Mouse (Mus musculus): ENCODE results near the gene Gng13. TPM values are rescaled to one million over a fixed set of nuclear protein-coding genes. Genes with fewer than 3 reads are reported as not detected.

The Gng13 gene
- polyA plus RNA-seq, 1 experiment from 2014 or later = 9.7 TPM

- no peak for ATAC-seq (ENCODE audit: insufficient number of reproducible peaks, low FRiP score, low TSS enrichment, low read depth)
- DNase-seq (ENCODE audit: low spot score) = no peak
- WGBS = 97% methylated on average over 19 of the region's 19 CpGs
- Histone ChIP-seq H3K4me1 (ENCODE audit: control insufficient read depth, insufficient read depth, low read length) (peaks cover 12% of the 10 kb centered on the region), H3K27ac (replicated peaks; ENCODE audit: low read depth, low read length) (no peak overlapping the region), H3K9ac (ENCODE audit: low read length) (no peak overlapping the region), H3K4me3 (ENCODE audit: low read depth, low read length) (no peak overlapping the region), H3K36me3 (ENCODE audit: control insufficient read depth, insufficient read depth, low read length) (peaks cover 18% of the 10 kb centered on the region), H3K9me3 (ENCODE audit: control insufficient read depth, low read length) (no peaks in the 10 kb centered on the region), H3K27me3 (ENCODE audit: control insufficient read depth, insufficient read depth, low read length) (no peaks in the 10 kb centered on the region), H3K4me2 (ENCODE audit: low read depth, severe bottlenecking) (no peak overlapping the region)
Measured at GRCm38 (mm10) chr17:25723470-25723869, 6.5 kb downstream of the Gng13 start.

GRCm38 (mm10) chr17:25723919-25724318 is 6.9 kb downstream of the Gng13 start:
- Histone ChIP-seq H3K9ac (ENCODE audit: low read length) (no peak overlapping the region), H3K4me3 (ENCODE audit: low read depth, low read length) (no peak overlapping the region), H3K9me3 (ENCODE audit: control insufficient read depth, low read length) (no peaks in the 10 kb centered on the region), H3K36me3 (ENCODE audit: control insufficient read depth, insufficient read depth, low read length) (peaks cover 18% of the 10 kb centered on the region), H3K4me2 (ENCODE audit: low read depth, severe bottlenecking) (no peak overlapping the region), H3K27me3 (ENCODE audit: control insufficient read depth, insufficient read depth, low read length) (no peaks in the 10 kb centered on the region), H3K4me1 (ENCODE audit: control insufficient read depth, insufficient read depth, low read length) (peaks cover 13% of the 10 kb centered on the region), H3K27ac (replicated peaks; ENCODE audit: low read depth, low read length) (no peak overlapping the region)
- WGBS = 85% methylated on average over 7 of the region's 7 CpGs
- ATAC-seq (ENCODE audit: insufficient number of reproducible peaks, low FRiP score, low TSS enrichment, low read depth) = no peak
- no peak for DNase-seq (ENCODE audit: low spot score)

- Histone ChIP-seq H3K9me3 (ENCODE audit: control insufficient read depth, low read length) (no peaks in the 10 kb centered on the region), H3K9ac (ENCODE audit: low read length) (no peak overlapping the region), H3K4me3 (ENCODE audit: low read depth, low read length) (no peak overlapping the region), H3K27me3 (ENCODE audit: control insufficient read depth, insufficient read depth, low read length) (no peaks in the 10 kb centered on the region), H3K4me1 (ENCODE audit: control insufficient read depth, insufficient read depth, low read length) (peaks cover 13% of the 10 kb centered on the region), H3K36me3 (ENCODE audit: control insufficient read depth, insufficient read depth, low read length) (peaks cover 13% of the 10 kb centered on the region; the same call in 1 of the 2 replicates), H3K4me2 (ENCODE audit: low read depth, severe bottlenecking) (no peak overlapping the region), H3K27ac (replicated peaks; ENCODE audit: low read depth, low read length) (no peak overlapping the region)
- DNase-seq (ENCODE audit: low spot score) = no peak
- WGBS = 83% methylated on average over 6 of the region's 6 CpGs
- no peak for ATAC-seq (ENCODE audit: insufficient number of reproducible peaks, low FRiP score, low TSS enrichment, low read depth)
Measured at GRCm38 (mm10) chr17:25725264-25725663, 8.3 kb downstream of the Gng13 start.

- Histone ChIP-seq H3K36me3 (ENCODE audit: control insufficient read depth, insufficient read depth, low read length) (peaks cover 7% of the 10 kb centered on the region; the same call in 1 of the 2 replicates), H3K27ac (replicated peaks; ENCODE audit: low read depth, low read length) (no peak within 1 kb of the TSS)
Measured at GRCm38 (mm10) chr17:25727265-25728008, 10.5 kb downstream of the Gng13 start, which contains the start of the genes Chtf18 and Rpusd1. Gene Chtf18, minus strand, starts transcription at chr17:25727419. Gene Rpusd1, plus strand, starts transcription at chr17:25727670.

GRCm38 (mm10) chr17:25728009-25728270 is 11.0 kb downstream of the Gng13 start:
- H3K9ac ChIP-seq (ENCODE audit: low read length) = peak overlapping the region; percentile 68
- ATAC-seq (ENCODE audit: insufficient number of reproducible peaks, low FRiP score, low TSS enrichment, low read depth) (no peak), DNase-seq (ENCODE audit: low spot score) (no peak)
- no peaks in the 10 kb centered on the region for H3K9me3 ChIP-seq (ENCODE audit: control insufficient read depth, low read length)
- WGBS = 26% methylated on average over 4 of the region's 4 CpGs
- peak overlapping the region; percentile 97 for H3K4me2 ChIP-seq (ENCODE audit: low read depth, severe bottlenecking)
- peaks cover 13% of the 10 kb centered on the region for H3K4me1 ChIP-seq (ENCODE audit: control insufficient read depth, insufficient read depth, low read length)
- H3K27me3 ChIP-seq (ENCODE audit: control insufficient read depth, insufficient read depth, low read length) = no peaks in the 10 kb centered on the region
- peaks cover 4% of the 10 kb centered on the region; the same call in 1 of the 2 replicates for H3K36me3 ChIP-seq (ENCODE audit: control insufficient read depth, insufficient read depth, low read length)
- no peak overlapping the region for H3K27ac ChIP-seq (replicated peaks; ENCODE audit: low read depth, low read length)
- H3K4me3 ChIP-seq (ENCODE audit: low read depth, low read length) = peak overlapping the region; percentile 67

More at GRCm38 (mm10) chr17:25727265-25728008, 10.5 kb downstream of the Gng13 start, which contains the start of the genes Chtf18 and Rpusd1:
- under 1% methylated on average over 37 of the region's 37 CpGs for WGBS
- Histone ChIP-seq H3K4me2 (ENCODE audit: low read depth, severe bottlenecking) (peak within 1 kb of the TSS; percentile 97), H3K4me1 (ENCODE audit: control insufficient read depth, insufficient read depth, low read length) (peaks cover 13% of the 10 kb centered on the region), H3K9ac (ENCODE audit: low read length) (peak within 1 kb of the TSS; percentile 79), H3K4me3 (ENCODE audit: low read depth, low read length) (peak within 1 kb of the TSS; percentile 80), H3K27me3 (ENCODE audit: control insufficient read depth, insufficient read depth, low read length) (no peaks in the 10 kb centered on the region), H3K9me3 (ENCODE audit: control insufficient read depth, low read length) (no peaks in the 10 kb centered on the region)
- peak; percentile 97 for DNase-seq (ENCODE audit: low spot score)
- ATAC-seq (ENCODE audit: insufficient number of reproducible peaks, low FRiP score, low TSS enrichment, low read depth) = peak; percentile 97

GRCm38 (mm10) chr17:25732082-25732481 is 15.1 kb downstream of the Gng13 start:
- H3K4me1 ChIP-seq (ENCODE audit: control insufficient read depth, insufficient read depth, low read length) = peaks cover 6% of the 10 kb centered on the region
- no peak overlapping the region for H3K9ac ChIP-seq (ENCODE audit: low read length)
- H3K27ac ChIP-seq (replicated peaks; ENCODE audit: low read depth, low read length) = no peak overlapping the region
- ATAC-seq (ENCODE audit: insufficient number of reproducible peaks, low FRiP score, low TSS enrichment, low read depth) = no peak
- no peaks in the 10 kb centered on the region for H3K36me3 ChIP-seq (ENCODE audit: control insufficient read depth, insufficient read depth, low read length)
- DNase-seq (ENCODE audit: low spot score) = peak; percentile 94
- no peak overlapping the region for H3K4me2 ChIP-seq (ENCODE audit: low read depth, severe bottlenecking)
- H3K4me3 ChIP-seq (ENCODE audit: low read depth, low read length) = no peak overlapping the region
- WGBS = 12% methylated on average over 2 of the region's 2 CpGs
- no peaks in the 10 kb centered on the region for H3K27me3 ChIP-seq (ENCODE audit: control insufficient read depth, insufficient read depth, low read length)
- no peaks in the 10 kb centered on the region for H3K9me3 ChIP-seq (ENCODE audit: control insufficient read depth, low read length)

- ATAC-seq (ENCODE audit: insufficient number of reproducible peaks, low FRiP score, low TSS enrichment, low read depth) (no peak), DNase-seq (ENCODE audit: low spot score) (no peak)
- no peaks in the 10 kb centered on the region for H3K9me3 ChIP-seq (ENCODE audit: control insufficient read depth, low read length)
- H3K27ac ChIP-seq (replicated peaks; ENCODE audit: low read depth, low read length) = no peak overlapping the region
- WGBS = 90% methylated on average over 5 of the region's 5 CpGs
- no peak overlapping the region for H3K9ac ChIP-seq (ENCODE audit: low read length)
- no peaks in the 10 kb centered on the region for H3K27me3 ChIP-seq (ENCODE audit: control insufficient read depth, insufficient read depth, low read length)
- no peak overlapping the region for H3K4me2 ChIP-seq (ENCODE audit: low read depth, severe bottlenecking)
- H3K4me1 ChIP-seq (ENCODE audit: control insufficient read depth, insufficient read depth, low read length) = no peaks in the 10 kb centered on the region
- no peaks in the 10 kb centered on the region for H3K36me3 ChIP-seq (ENCODE audit: control insufficient read depth, insufficient read depth, low read length)
- no peak overlapping the region for H3K4me3 ChIP-seq (ENCODE audit: low read depth, low read length)
Measured at GRCm38 (mm10) chr17:25735246-25735645, 18.3 kb downstream of the Gng13 start.

GRCm38 (mm10) chr17:25735745-25736144 is 18.8 kb downstream of the Gng13 start, which contains the start of gene Mslnl:
Gene Mslnl, plus strand, starts transcription at chr17:25736042.
- Histone ChIP-seq H3K36me3 (ENCODE audit: control insufficient read depth, insufficient read depth, low read length) (no peaks in the 10 kb centered on the region), H3K27me3 (ENCODE audit: control insufficient read depth, insufficient read depth, low read length) (no peaks in the 10 kb centered on the region), H3K4me1 (ENCODE audit: control insufficient read depth, insufficient read depth, low read length) (no peaks in the 10 kb centered on the region), H3K9me3 (ENCODE audit: control insufficient read depth, low read length) (no peaks in the 10 kb centered on the region), H3K27ac (replicated peaks; ENCODE audit: low read depth, low read length) (no peak within 1 kb of the TSS), H3K9ac (ENCODE audit: low read length) (no peak within 1 kb of the TSS), H3K4me3 (ENCODE audit: low read depth, low read length) (no peak within 1 kb of the TSS), H3K4me2 (ENCODE audit: low read depth, severe bottlenecking) (no peak within 1 kb of the TSS)
- no peak for ATAC-seq (ENCODE audit: insufficient number of reproducible peaks, low FRiP score, low TSS enrichment, low read depth)
- no peak for DNase-seq (ENCODE audit: low spot score)
- WGBS = 84% methylated on average over 3 of the region's 3 CpGs

Data from limb, embryonic 11.5 days (tissue).